Mouse (Mus musculus): ENCODE data around the gene Col24a1.
"Not testable (repeated sequence)": the region's sequence is repeated elsewhere in the genome, so short reads cannot be mapped to it uniquely, and the experiment has no call there.

Col24a1 gene

DNA sequence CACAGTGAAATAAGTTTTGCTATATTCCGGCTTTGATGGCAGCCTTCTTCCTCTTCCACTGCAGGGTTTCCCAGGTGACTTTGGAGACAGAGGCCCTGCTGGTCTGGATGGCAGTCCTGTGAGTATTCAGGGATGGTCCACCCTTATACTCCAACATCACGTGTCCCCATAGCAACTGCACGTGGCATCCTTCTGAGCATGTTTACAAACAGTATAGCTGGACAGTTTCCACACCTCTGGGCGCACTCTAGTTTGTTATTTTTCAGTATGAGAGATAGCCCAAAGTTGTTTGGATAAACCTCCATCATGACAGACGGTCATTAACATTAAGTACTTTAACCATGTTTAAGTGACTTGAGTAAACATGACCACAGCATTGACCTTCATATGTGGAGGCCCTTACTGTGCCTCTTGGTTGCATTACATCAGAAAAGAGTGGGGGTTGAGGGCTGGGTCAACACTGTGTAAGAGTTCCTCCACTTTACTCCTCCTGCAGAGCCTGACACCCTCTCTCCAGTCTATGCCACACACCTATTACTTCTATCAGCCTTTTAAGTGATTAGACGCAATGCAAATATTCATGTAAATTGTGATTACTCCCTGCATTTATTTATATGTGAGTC is 64.7 kb downstream of the Col24a1 start:
- no peak for DNase-seq (ENCODE audit: low spot score)

DNA sequence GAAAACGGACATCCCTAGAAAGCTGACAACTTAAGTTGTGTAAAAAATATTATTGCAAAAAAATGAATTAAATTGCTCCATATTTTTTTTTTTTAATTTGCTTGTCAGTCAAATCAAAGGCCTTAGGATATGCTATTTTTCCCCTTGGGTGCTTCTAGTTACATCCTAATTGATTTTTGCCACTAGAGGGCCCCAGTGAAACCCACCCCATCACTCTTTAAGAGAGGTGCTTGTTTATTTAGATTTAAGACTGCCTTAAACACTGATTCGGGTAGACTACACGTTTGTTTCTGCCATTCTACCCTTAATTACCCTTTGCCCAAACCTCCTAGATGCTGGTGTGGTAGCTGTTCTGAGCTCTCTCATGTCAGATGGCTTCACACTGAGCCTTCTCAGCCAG is 73.0 kb downstream of the Col24a1 start:
- no peak for DNase-seq (ENCODE audit: low spot score)

DNA sequence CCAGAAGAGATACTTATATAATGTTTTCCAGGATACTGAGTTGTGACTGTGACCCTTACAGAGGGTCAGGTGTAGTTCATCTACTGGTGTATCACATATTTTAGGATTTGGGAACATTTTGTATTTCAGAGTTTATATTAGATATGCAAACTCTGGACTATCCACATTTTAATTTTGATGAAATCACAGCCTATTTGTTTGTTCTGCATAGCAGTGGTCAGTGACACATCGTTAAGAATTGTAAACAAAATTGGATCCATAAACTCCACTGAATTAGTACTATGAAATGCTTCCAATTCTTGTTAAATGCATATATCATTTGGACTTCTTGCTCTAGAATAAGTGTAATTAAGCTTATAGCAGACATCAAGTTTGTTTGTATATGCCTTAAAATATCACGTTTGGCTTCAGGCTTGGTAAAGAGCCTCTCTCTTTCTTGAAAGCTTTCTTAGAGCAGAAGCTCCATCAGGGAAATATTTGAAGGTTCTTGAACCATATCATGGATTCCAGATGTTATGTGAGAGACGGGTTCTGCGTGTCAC is 75.0 kb downstream of the Col24a1 start:
- DNase-seq (ENCODE audit: low spot score) = no peak

DNA sequence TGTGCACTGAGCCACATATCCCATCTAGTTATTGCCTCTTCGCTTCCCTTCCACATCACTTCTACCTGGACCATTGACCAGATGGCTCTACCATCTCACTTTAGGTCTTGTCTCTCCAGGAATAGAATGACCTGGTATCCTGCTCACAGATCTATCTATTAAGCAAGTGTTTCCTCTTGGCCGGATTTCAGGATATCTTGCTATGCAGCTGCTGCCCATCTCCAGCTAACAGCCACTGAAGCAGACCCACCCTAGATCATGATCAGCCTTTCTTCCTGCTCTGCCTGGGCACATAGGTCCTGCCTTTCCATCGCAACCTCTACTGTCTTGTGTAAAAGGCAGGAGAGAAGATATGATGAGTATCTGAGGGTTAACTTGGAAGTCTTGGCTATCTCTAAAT is 84.0 kb downstream of the Col24a1 start:
- no peak for DNase-seq (ENCODE audit: low spot score)

DNA sequence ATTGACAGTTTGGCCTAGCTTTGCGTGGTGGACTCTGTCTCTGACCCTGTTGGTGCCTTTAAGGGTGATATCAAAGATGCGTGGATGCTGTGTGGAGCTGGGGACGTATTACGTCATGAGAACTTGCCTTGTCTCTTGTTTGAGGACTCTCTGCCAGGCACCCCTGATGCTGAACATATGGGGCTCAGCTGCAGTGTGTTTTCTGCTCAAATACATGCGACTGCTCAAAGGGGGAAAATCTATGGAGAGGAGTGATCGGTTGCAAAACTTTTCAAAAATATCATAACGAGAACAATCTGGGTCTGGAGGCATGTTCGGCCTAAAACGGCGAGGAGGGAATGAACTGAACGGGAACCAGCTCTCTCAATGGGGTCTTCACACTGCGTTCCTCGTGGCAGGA is 90.8 kb downstream of the Col24a1 start:
- DNase-seq (ENCODE audit: low spot score) = no peak

DNA sequence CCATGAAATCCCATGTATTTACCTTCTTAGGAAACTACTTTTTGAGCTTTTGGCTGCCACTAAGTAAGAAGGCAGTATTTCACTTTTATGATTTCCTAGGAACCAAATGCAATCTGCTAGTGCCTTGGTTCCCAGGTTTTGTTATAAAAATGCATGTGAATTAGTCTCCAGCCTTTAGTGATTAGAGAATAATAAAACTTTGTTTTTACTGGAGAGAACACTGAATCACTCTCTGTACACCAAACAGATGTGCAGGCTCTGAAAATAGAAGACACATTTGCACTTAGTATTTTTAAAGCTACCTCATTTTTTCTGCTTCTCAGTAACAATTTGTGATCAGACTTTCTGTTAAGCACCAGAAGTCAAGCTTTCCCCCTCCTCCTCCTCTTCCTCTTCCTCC is 94.2 kb downstream of the Col24a1 start:
- no peak for DNase-seq (ENCODE audit: low spot score)

DNA sequence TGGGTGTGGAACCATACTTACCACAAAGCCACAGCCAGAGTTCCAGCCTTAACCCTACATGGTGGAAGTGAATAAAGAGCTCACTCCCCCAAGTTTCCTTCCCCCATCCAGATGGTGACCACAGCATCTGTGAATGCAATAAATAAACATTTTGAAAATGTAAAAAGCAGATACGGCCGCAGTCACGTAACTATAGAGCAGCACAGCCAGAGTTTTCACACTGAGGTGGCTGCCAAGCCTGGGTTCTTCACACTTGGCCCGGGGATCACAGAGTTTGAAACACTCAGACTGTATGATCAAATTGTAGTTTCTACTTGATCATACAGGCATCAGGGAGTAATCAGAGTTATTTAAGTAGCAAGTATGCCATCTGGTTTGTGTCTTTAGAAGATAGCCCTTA is 98.4 kb downstream of the Col24a1 start:
- DNase-seq (ENCODE audit: low spot score) = no peak

DNA sequence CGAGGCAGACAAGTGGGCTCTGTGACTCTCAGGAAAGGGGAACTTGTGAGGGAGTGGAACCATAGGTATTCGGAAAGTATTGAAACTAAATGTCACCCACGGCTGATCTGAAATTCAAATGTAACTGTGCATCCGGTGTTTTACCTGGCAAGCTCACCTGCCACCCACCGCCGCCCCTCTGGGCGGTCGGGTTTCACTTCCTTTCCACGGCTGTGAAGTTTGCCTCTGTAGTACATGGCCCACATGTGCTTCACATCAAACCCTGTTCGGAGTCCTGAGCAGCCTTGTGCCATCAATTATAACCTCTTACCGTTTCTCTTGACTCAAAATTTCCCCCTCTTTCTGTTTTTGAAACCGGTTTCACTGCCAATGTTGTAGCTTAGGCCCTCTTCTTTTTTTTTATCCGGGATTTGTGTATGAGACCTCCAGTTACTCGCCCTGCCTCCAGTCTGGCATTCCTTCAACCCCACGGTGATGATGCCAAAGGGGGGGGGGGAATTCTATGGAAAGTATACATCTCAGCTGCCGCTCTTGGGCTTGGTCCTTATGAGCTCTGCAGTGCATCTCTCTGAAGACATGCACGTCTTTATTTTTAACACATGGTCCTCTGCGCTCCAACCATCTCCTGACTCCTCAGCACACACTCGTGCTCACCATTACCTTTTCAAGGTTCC is 99.9 kb downstream of the Col24a1 start:
- no peak for DNase-seq (ENCODE audit: low spot score)

DNA sequence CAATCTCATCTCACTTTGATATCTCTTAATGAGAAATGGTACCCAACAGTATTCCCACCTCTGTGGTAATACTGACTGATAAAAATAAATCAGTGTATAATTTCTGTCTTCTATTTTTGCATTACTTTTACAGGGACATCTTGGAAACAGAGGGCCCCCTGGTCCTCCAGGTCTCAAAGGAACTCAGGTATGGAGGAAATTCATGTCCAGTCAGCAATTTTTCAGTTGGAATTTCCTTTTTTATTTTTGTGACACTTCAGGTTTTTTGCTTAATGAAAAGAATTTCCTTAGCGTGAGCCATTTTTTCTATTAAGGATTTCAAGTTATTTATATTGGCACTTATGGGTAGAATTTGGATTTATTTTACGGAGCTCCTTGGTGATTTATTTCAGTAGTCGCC is 106.9 kb downstream of the Col24a1 start:
- no peak for DNase-seq (ENCODE audit: low spot score)

DNA sequence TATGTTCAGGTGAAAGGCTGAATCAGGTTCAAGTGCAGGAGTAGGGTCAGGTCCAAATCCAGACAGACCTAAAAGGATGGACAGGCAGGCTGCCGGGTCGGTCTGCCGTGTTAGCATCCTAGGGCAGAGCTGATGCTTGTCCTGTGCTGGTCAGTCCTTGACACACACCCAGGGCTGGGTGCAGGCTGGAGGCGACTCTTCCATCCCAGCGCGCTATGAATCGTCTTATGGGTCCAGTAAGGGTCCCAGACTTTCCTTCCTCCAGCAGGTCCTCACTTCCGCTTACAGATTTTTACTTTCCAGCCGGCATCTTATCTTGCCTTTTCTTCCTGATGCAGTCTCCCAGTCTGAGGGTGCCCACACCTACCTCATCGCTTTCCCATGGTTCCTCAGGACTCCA is 110.0 kb downstream of the Col24a1 start:
- no peak for DNase-seq (ENCODE audit: low spot score)

DNA sequence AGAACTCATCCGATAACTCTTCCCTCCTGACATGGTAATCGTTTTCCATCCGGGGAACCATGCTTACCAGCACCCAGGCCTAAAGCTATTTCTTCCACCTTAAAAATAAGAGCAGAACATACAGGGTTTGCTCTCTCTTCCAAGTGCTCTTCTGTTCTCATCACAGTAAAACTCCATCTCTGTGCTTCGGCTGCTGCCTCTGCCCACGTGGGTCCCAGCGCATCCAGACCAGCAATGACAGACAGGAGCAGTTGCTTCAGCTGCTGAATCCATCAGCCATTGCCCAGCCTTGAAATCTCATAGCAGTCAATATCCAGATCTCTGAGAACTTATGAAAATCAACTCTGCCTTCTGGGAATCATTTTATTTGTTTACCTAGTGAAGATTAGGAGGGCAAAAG is 110.7 kb downstream of the Col24a1 start:
- no peak for DNase-seq (ENCODE audit: low spot score)

DNA sequence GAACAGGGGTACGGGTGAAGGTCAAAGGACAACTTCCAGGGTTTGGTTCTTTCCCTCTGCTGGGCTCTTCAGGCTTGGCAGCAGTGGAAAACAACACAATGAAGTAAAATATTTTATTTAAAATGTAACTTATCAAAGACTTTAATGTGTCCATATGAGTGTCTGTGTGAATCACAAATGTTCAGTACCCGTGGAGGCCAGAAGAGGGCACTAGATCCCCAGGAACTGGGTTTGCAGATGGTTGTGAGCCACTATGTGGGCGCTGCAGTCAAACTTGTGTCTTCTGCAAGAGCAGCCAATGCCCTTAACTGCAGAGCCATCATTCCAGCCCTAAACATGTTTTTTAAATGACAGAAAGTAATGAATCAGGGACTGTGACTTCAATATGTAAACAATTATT is 115.8 kb downstream of the Col24a1 start:
- no peak for DNase-seq (ENCODE audit: low spot score)

DNA sequence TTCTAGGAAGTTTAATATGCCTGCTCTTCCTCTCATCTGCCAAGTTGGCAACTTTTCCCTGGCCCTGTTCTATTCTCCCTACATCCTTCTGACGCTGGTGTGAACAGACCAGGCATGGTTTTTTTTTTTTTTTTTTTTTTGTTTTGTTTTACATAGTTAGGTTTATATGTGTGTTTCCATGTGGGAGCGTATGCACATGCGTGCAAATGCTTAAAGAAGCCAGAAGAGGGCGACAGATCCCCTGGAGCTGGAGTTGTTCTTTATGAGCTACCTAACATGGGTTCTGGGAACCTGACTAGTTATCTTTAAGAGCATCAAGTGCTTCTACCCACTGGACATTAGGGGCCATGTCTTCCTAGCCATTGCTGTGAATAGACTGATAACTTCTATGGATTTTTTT is 119.9 kb downstream of the Col24a1 start:
- DNase-seq (ENCODE audit: low spot score) = no peak

DNA sequence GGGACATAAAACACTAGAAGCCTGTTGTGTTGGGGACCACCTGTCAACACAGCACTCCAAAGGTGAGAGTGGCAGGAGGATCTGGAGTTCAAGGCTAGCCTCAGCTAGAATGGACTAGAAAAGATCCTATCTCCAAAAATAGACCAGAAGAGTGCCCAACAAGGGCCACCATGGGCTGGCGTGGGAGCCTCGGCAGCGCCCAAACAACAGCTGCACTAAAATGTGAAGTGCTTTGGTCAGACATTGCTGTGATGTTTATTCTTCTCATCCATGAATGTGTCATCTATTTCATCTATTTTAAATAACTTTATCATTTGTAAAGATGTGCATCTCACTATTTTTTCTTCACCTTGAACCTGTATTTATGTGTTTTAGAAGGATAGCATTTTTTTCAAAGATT is 122.1 kb downstream of the Col24a1 start:
- no peak for DNase-seq (ENCODE audit: low spot score)

DNA sequence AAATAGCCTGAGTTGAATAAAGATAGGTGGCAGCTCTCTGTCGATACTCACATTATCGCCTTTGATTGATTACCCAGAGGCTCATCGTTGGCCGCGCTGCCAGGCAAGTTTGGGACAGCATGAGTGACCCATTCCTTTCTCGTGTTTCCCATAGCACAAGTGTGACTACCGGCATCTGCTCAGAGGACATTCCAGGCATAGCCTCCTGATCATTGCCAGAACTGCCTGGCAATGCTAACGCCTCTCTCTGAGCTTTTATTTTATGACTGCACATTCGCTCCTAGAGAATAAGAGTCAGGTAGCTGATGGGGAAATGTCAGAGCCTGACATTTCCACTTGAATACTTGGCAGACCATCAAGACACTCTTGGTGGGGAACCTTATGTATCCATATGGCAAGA is 125.5 kb downstream of the Col24a1 start:
- DNase-seq (ENCODE audit: low spot score) = no peak

DNA sequence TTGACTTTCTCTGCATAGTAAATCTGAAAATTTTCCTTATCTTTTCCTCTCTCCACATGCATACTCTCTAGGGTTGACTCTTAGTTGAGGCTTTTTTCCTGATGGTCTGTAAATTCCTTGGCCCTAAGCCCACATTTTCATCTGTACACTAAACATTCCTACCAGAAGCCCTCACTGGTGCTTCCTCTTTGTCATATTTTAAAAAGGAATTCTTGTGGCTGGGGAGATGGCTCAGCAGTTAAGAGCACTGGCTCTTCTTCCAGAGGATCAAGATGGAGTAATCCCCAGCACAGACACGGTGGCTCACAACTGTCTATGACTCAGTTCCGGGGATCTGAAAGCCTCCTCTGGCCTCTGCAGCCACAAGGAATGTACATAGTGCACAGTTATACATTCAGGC is 128.1 kb downstream of the Col24a1 start:
- DNase-seq (ENCODE audit: low spot score) = no peak

DNA sequence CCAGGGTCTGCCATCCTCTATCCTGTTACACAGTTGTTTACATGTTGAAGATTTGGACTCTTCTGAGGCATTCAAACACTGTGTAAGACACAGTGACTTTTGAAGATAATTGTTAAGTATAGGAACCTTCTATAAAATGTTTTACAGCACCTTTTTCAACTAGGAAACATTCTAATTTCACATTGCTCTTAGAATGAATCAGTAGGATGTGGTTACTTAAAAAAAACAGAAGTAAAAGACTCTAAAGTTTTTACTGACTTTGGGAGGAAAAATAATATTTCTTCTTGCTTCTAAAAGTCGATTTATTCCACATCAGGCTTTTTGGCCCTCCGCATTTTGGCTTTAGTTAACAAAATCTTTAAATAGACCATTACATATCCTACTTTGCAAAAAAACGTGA is 129.8 kb downstream of the Col24a1 start:
- DNase-seq (ENCODE audit: low spot score) = no peak

DNA sequence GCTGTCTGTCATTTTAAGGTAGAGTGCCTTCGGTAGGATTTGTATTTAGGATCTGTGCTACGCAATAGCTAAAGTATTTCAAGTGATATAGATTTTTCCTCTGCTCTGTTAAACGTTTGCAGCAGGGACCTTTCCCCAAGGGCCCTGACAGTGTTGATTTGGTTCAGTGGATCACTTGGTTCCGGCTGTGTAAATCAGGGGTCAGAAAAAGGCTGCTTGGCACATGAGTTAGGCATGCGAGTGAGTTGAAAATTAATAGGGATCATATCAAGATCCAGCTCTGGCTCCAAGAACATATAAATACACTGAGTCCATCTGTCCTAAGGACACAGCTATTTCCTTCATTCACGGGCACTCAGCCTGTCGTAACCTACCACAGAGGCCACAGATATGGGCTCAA is 146.1 kb downstream of the Col24a1 start:
- no peak for DNase-seq (ENCODE audit: low spot score)

DNA sequence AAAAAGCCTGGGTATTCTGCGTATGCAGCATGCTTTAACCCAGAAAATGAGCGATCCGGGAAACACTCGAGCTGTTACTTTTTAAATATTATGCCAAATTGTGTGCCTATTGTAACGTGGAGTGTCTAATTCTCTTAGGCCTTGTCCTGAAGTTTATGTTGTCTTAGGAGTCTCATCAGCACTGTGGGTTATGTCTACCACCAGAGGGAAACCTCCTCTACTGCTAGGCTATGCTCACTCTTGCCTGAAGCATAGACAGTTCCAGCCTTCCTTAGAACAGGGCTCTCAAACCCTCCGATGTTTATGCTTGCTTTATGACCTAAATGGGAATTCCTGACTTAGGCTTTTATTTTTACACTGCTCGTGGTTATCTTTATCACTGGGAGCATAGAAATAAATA is 146.8 kb downstream of the Col24a1 start:
- no peak for DNase-seq (ENCODE audit: low spot score)

DNA sequence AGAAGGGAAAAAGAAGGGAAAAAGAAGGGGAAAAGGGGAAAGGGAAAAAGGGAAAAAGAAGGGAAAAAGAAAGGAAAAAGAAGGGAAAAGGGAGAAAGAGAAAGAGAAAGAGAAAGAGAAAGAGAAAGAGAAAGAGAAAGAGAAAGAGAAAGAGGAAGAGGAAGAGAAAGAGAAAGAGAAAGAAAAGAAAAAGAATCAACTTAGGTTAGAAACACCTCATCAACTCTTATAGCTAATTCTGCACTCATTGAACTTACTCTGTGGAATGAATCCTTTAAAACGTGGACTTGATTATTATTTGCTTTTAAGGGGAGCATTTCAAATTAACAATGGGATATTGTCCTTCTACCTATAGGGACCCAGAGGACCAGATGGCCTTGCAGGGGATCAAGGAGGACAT is 148.7 kb downstream of the Col24a1 start:
- no peak for DNase-seq (ENCODE audit: low spot score)

DNA sequence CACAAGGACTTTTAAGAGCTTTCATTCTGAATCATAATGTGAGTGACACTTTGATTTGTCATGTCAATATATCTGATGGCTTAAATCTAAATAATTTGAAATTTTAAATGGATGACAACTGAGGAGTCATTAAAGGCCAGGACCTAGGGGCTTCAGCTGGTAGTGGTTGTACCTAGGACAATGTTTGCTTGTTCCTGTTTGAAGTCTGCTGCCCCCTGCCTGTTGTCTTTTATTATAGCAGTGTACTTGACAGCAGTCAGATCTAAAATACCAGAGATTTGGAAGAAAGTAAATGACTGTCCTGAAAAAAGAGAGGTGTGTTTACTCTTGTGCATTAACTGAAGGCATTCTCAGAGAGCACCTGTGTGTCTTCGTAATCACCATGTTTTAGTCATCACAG is 150.0 kb downstream of the Col24a1 start:
- no peak for DNase-seq (ENCODE audit: low spot score)

DNA sequence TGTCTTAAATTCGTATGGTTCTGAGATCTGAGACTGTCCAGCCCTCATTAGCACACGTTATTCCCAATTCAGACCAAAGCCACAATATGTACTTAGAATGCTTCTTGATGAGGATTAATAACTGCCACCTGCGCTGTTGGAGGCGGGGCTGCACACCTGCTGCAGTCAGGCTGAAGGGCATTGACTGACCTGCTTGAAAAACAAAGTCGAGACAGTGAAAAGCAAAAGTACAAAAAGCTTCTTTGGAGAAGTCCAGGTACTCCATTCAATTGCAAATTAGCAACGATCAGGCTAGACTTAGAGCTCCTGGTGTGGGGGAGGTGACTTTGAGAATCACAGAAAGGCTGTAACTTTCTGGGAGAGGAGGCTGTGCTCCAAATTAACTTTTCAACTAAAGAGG is 150.9 kb downstream of the Col24a1 start:
- DNase-seq (ENCODE audit: low spot score) = not testable (repeated sequence)

DNA sequence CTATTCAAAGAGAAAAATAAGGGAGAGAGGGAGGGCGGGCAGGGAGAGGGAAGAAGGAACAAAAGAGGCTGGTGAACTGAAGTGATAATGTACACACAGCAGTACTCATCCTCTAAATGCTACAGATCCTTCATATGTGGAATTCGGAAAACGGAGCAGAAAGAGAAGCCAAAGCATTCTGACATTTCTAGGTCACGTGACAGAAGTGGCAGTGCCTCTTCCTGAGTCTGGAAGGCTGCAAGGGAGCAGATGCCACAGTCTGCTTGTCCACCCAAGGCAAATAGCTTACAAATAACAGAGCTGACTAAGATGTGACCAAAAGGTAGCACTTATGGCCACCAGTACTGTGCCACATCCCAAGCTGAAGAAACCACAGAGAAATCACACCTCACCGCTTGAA is 164.8 kb downstream of the Col24a1 start:
- DNase-seq (ENCODE audit: low spot score) = no peak

DNA sequence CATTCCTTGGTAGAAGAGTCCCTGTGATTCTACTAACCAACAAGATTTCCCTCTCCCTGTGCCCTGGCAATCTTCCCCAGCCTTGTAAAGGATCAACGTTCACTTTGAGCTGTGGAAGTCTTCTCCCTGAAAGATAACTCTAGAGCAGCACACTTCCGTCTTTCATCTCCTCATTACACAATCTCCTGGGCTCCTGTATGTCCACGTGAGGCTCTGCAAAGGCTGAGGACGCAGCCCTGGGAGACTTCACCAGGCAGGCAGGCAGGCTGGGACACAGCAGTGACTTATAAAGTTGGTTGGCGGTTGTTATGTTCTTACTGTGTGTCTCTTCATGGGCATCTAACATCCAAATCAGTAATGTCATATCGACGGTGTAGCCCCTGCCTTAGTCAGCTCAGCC is 170.1 kb downstream of the Col24a1 start:
- no peak for DNase-seq (ENCODE audit: low spot score)

Measured in testis, postnatal 14 days (tissue).